Comparison of ENCODE assay signal across 20 mouse cellular contexts in genomic region chr15:82218778-82219666, GRCm38 (mm10). TPM values are rescaled to one million over a fixed set of nuclear protein-coding genes. Genes with fewer than 3 reads are reported as not detected.
DNase-seq lines count a peak whose midpoint lies in the region; ATAC-seq lines count a peak whose summit lies in the region.
"Had no signal": no experiment of that assay in that cellular context is flagged by ENCODE, and none has a peak within 500 bp of the region (broad histone marks: within the 10 kb centered on the region; RNA-seq: fewer than 3 reads in every experiment).

No protein-coding gene starts in this region.

- H3K9ac ChIP-seq in liver, embryonic 11.5 days (ENCODE audit: low read depth, low read length), result no peak overlapping the region
- H3K9ac ChIP-seq: embryonic facial prominence, embryonic 12.5 days; heart, embryonic 13.5 days; limb, embryonic 13.5 days had no signal

- peak; percentile 46 for DNase-seq in cerebellum, adult 9-10 months
- DNase-seq in cerebellum, postnatal 4 days (ENCODE audit: low spot score in 2 of 2), result no peak
- peak; percentile 86 to 89 for DNase-seq in B cell, adult 2 months
- DNase-seq in spleen, adult 12 weeks (ENCODE audit: low spot score), result peak; percentile 52
- no peak for DNase-seq in layer of hippocampus, adult 11-12 months (ENCODE audit: low spot score)
- no peak for DNase-seq in liver, embryonic 11.5 days (ENCODE audit: low spot score)
- DNase-seq in thymus, postnatal 14 days, result no peak
- DNase-seq: gastrocnemius, postnatal 36 days; right cerebral cortex, postnatal 14 days; thymus, postnatal 4 days had no signal

- ATAC-seq in granulocyte monocyte progenitor cell, adult 5-6 weeks (replicated peaks; ENCODE audit: poor library complexity, severe bottlenecking), result peak; percentile 86
- no peak for ATAC-seq in liver, embryonic 11.5 days (replicated peaks; ENCODE audit: low FRiP score)
- ATAC-seq: inflammation-experienced regulatory T-cells, adult 6 months had no signal

- no peaks in the 10 kb centered on the region; the same call in 1 of the 2 replicates for H3K4me1 ChIP-seq in liver, embryonic 11.5 days (replicated peaks; ENCODE audit: control insufficient read depth, insufficient read depth, low read length)

- H3K4me2 ChIP-seq in liver, embryonic 11.5 days, result no peak overlapping the region
- H3K4me2 ChIP-seq: embryonic facial prominence, embryonic 12.5 days; heart, embryonic 13.5 days; limb, embryonic 13.5 days; midbrain, embryonic 11.5 days had no signal

- H3K27ac ChIP-seq in liver, embryonic 11.5 days (ENCODE audit: low read depth, low read length), result no peak overlapping the region
- H3K27ac ChIP-seq: embryonic facial prominence, embryonic 12.5 days; heart, embryonic 13.5 days; limb, embryonic 13.5 days had no signal

- no peak overlapping the region for H3K4me3 ChIP-seq in liver, embryonic 11.5 days (ENCODE audit: low read depth, low read length)
- H3K4me3 ChIP-seq: embryonic facial prominence, embryonic 12.5 days; heart, embryonic 13.5 days; limb, embryonic 13.5 days; myocyte had no signal

- no peaks in the 10 kb centered on the region for H3K36me3 ChIP-seq in liver, embryonic 11.5 days (ENCODE audit: control insufficient read depth, insufficient read depth, low read length)
- H3K36me3 ChIP-seq: embryonic facial prominence, embryonic 12.5 days; G1E; heart, embryonic 13.5 days; limb, embryonic 13.5 days had no signal

- no peaks in the 10 kb centered on the region for H3K9me3 ChIP-seq in liver, embryonic 11.5 days (ENCODE audit: control insufficient read depth, low read length)
- H3K9me3 ChIP-seq: embryonic facial prominence, embryonic 12.5 days; G1E; heart, embryonic 13.5 days; limb, embryonic 13.5 days had no signal

- peaks cover 59% of the 10 kb centered on the region for H3K27me3 ChIP-seq in liver, embryonic 11.5 days (replicated peaks; ENCODE audit: control insufficient read depth, insufficient read depth, low read length)

- 53% methylated on average over 26 of the region's 26 CpGs for WGBS in liver, embryonic 11.5 days

RNA-seq across cellular contexts. Expression of gene Tnfrsf13c, which starts 5.1 kb away (rescaled TPM):
- total RNA-seq in granulocyte monocyte progenitor cell, adult 5-6 weeks (2014; fragmentation: Nextera tagmentation), result 0.49 TPM in 1 of 2 replicates, not detected in the other
- total RNA-seq in granulocyte monocyte progenitor cell, adult 5-6 weeks (2017), result 0.46 TPM in 1 of 2 replicates, not detected in the other
- 0.16 and 0.56 TPM in 2 replicates for polyA plus RNA-seq in liver, embryonic 11.5 days (2014; fragmentation: Nextera tagmentation; extraction: Ambion mirVana)
- total RNA-seq: gastrocnemius, postnatal 36 days had no signal

RNA-seq across cellular contexts. Expression of gene Shisa8, which starts 6.4 kb away (rescaled TPM):
- total RNA-seq in granulocyte monocyte progenitor cell, adult 5-6 weeks (2014; fragmentation: Nextera tagmentation), result not detected in 2 replicates
- not detected in 2 replicates for total RNA-seq in granulocyte monocyte progenitor cell, adult 5-6 weeks (2017)
- polyA plus RNA-seq in liver, embryonic 11.5 days (2014; fragmentation: Nextera tagmentation; extraction: Ambion mirVana), result 0.12 and 0.73 TPM in 2 replicates
- total RNA-seq: gastrocnemius, postnatal 36 days had no signal
- polyA plus RNA-seq: G1E; inflammation-experienced regulatory T-cells, adult 6 months; stomach, embryonic 16.5 days had no signal

RNA-seq across cellular contexts. Expression of gene Cenpm, which starts 25.5 kb away (rescaled TPM):
- total RNA-seq in granulocyte monocyte progenitor cell, adult 5-6 weeks (2014; fragmentation: Nextera tagmentation), result 15.1 and 39.8 TPM in 2 replicates
- total RNA-seq in granulocyte monocyte progenitor cell, adult 5-6 weeks (2017), result 21.9 and 22.0 TPM in 2 replicates
- 56.5 and 58.8 TPM in 2 replicates for polyA plus RNA-seq in liver, embryonic 11.5 days (2014; fragmentation: Nextera tagmentation; extraction: Ambion mirVana)

RNA-seq across cellular contexts. Expression of gene 1500009C09Rik, which starts 33.2 kb away (rescaled TPM):
- total RNA-seq in granulocyte monocyte progenitor cell, adult 5-6 weeks (2014; fragmentation: Nextera tagmentation), result not detected in 2 replicates
- not detected in 2 replicates for total RNA-seq in granulocyte monocyte progenitor cell, adult 5-6 weeks (2017)
- not detected in 2 replicates for polyA plus RNA-seq in liver, embryonic 11.5 days (2014; fragmentation: Nextera tagmentation; extraction: Ambion mirVana)
- total RNA-seq: G1E; gastrocnemius, postnatal 36 days had no signal
- polyA plus RNA-seq: embryonic facial prominence, embryonic 12.5 days; G1E; heart, embryonic 13.5 days; inflammation-experienced regulatory T-cells, adult 6 months; kidney, embryonic 14.5 days; limb, embryonic 13.5 days; myocyte; stomach, embryonic 16.5 days had no signal

RNA-seq across cellular contexts. Expression of gene Sept3, which starts 55.7 kb away (rescaled TPM):
- 0.28 and 1.1 TPM in 2 replicates for total RNA-seq in granulocyte monocyte progenitor cell, adult 5-6 weeks (2014; fragmentation: Nextera tagmentation)
- 0.13 and 0.67 TPM in 2 replicates for total RNA-seq in granulocyte monocyte progenitor cell, adult 5-6 weeks (2017)
- polyA plus RNA-seq in liver, embryonic 11.5 days (2014; fragmentation: Nextera tagmentation; extraction: Ambion mirVana), result 7.1 and 7.4 TPM in 2 replicates
- polyA plus RNA-seq: G1E; inflammation-experienced regulatory T-cells, adult 6 months had no signal

Comparison
In these comparisons a context has a peak if more than half of its experiments do, and no peak if none do; other contexts are left out.
1. DNase-seq: peak in cerebellum, adult 9-10 months (single experiment), B cell, adult 2 months (2 of 2) and spleen, adult 12 weeks (single experiment); none in cerebellum, postnatal 4 days (0 of 2), layer of hippocampus, adult 11-12 months (single experiment), liver, embryonic 11.5 days (single experiment) and thymus, postnatal 14 days (single experiment).